Mouse (Mus musculus) brown adipose tissue, adult 24 weeks (tissue): ENCODE measurements around the gene Prkaca. TPM values are rescaled to one million over a fixed set of nuclear protein-coding genes. Genes with fewer than 3 reads are reported as not detected.
A peak's percentile ranks its signal among the peaks of the same experiment; 100 is the strongest.

Source experiments
- H3K27ac ChIP-seq: fragments of 200-500 bp; replicated peaks from 2 replicates; pipeline ENCODE4 v1.5.1; 2012; ENCODE audit warnings: low read depth, mild to moderate bottlenecking, low read length
- H3K4me1 ChIP-seq: fragments of 200-500 bp; 2 replicates; pipeline ENCODE4 v1.6.1; 2012; ENCODE audit warnings: low read length, mixed read lengths; ENCODE audit not compliant: control insufficient read depth, insufficient read depth, insufficient read length
- H3K4me3 ChIP-seq: fragments of 200-500 bp; 2 replicates; pipeline ENCODE4 v1.5.1; 2012; ENCODE audit warnings: low read depth, mild to moderate bottlenecking, low read length, moderate library complexity; ENCODE audit not compliant: insufficient read depth
- polyA plus RNA-seq: library from polyadenylated mRNA; stranded (reverse); fragments of >200 nt; gene quantifications from 2 replicates; pipeline ENCODE4 v1.2.4, GENCODE M21; 2012; ENCODE audit not compliant: missing spikeins, insufficient read depth, insufficient read length

Gene Prkaca
- polyA plus RNA-seq, 1 experiment = 332 TPM

GRCm38 (mm10) chr8:83989243-83989642, 16.4 kb downstream of the Prkaca start:
- Histone ChIP-seq H3K4me1 (no peaks in the 10 kb centered on the region), H3K4me3 (no peak overlapping the region), H3K27ac (no peak overlapping the region)

GRCm38 (mm10) chr8:83990170-83990569, 17.4 kb downstream of the Prkaca start:
- Histone ChIP-seq H3K4me3 (no peak overlapping the region), H3K4me1 (no peaks in the 10 kb centered on the region), H3K27ac (no peak overlapping the region)

GRCm38 (mm10) chr8:83992488-83992887, 19.7 kb downstream of the Prkaca start:
- Histone ChIP-seq H3K4me3 (no peak overlapping the region), H3K27ac (no peak overlapping the region), H3K4me1 (no peaks in the 10 kb centered on the region)

GRCm38 (mm10) chr8:83994030-83994429, 21.2 kb downstream of the Prkaca start:
- no peak overlapping the region for H3K4me3 ChIP-seq
- H3K4me1 ChIP-seq = 0 out of 2 replicates have a peak, but pooled peaks cover 3% of the 10 kb centered on the region
- no peak overlapping the region for H3K27ac ChIP-seq

- peak overlapping the region; percentile 85 for H3K4me3 ChIP-seq
- H3K27ac ChIP-seq = no peak overlapping the region
These were observed 23.2 kb downstream of the Prkaca start for GRCm38 (mm10) chr8:83995973-83996372.

GRCm38 (mm10) chr8:83996567-83997505, 24.0 kb downstream of the Prkaca start:
- H3K27ac ChIP-seq = peak overlapping the region; percentile 81
- peak overlapping the region; percentile 87 for H3K4me3 ChIP-seq
- 0 out of 2 replicates have a peak, but pooled peaks cover 7% of the 10 kb centered on the region for H3K4me1 ChIP-seq

More at GRCm38 (mm10) chr8:83995973-83996372, 23.2 kb downstream of the Prkaca start:
- 0 out of 2 replicates have a peak, but pooled peaks cover 7% of the 10 kb centered on the region for H3K4me1 ChIP-seq

GRCm38 (mm10) chr8:83997511-83998141, 24.8 kb downstream of the Prkaca start, which contains the start of gene Samd1:
Gene Samd1 (plus strand): TSS chr8:83997672.
- Histone ChIP-seq H3K27ac (peak within 1 kb of the TSS; percentile 81), H3K4me1 (0 out of 2 replicates have a peak, but pooled peaks cover 7% of the 10 kb centered on the region), H3K4me3 (peak within 1 kb of the TSS; percentile 87)

GRCm38 (mm10) chr8:83998231-83999056, 25.7 kb downstream of the Prkaca start:
- H3K4me1 ChIP-seq = 0 out of 2 replicates have a peak, but pooled peaks cover 7% of the 10 kb centered on the region
- no peak overlapping the region for H3K27ac ChIP-seq
- peak overlapping the region; percentile 79 for H3K4me3 ChIP-seq

- Histone ChIP-seq H3K27ac (no peak overlapping the region), H3K4me1 (0 out of 2 replicates have a peak, but pooled peaks cover 7% of the 10 kb centered on the region), H3K4me3 (peak overlapping the region; percentile 79)
These were observed 26.4 kb downstream of the Prkaca start for GRCm38 (mm10) chr8:83999057-83999705.

GRCm38 (mm10) chr8:83999825-84000224, 27.0 kb downstream of the Prkaca start:
- H3K4me3 ChIP-seq = 0 out of 2 replicates have a peak overlapping the region, but pooled peaks have one; percentile 0
- H3K27ac ChIP-seq = no peak overlapping the region
- H3K4me1 ChIP-seq = 0 out of 2 replicates have a peak, but pooled peaks cover 7% of the 10 kb centered on the region

- Histone ChIP-seq H3K4me3 (no peak within 1 kb of the TSS), H3K4me1 (peaks cover 7% of the 10 kb centered on the region; the same call in 1 of the 2 replicates), H3K27ac (no peak within 1 kb of the TSS)
These were observed 28.6 kb downstream of the Prkaca start, which contains the start of gene 1700067K01Rik for GRCm38 (mm10) chr8:84001281-84002000. Gene 1700067K01Rik (plus strand): TSS chr8:84001502.

GRCm38 (mm10) chr8:84002957-84003611, 30.3 kb downstream of the Prkaca start:
- Histone ChIP-seq H3K4me3 (peak overlapping the region; percentile 75; the same call in 1 of the 2 replicates), H3K27ac (no peak overlapping the region)

GRCm38 (mm10) chr8:84003612-84004246, 30.9 kb downstream of the Prkaca start:
- Histone ChIP-seq H3K4me1 (peaks cover 6% of the 10 kb centered on the region; the same call in 1 of the 2 replicates), H3K4me3 (peak overlapping the region; percentile 75), H3K27ac (peak overlapping the region; percentile 75)

More at GRCm38 (mm10) chr8:84002957-84003611, 30.3 kb downstream of the Prkaca start:
- peaks cover 7% of the 10 kb centered on the region; the same call in 1 of the 2 replicates for H3K4me1 ChIP-seq
